Mouse (Mus musculus): ENCODE data around the gene Tlcd1. TPM values are rescaled to one million over a fixed set of nuclear protein-coding genes. Genes with fewer than 3 reads are reported as not detected.
A peak's percentile ranks its signal among the peaks of the same experiment; 100 is the strongest.

Gene Tlcd1
- total and polyA plus RNA-seq, 3 experiments, result 40.4 to 319 (median 61.5) TPM

GRCm38 (mm10) chr11:78205361-78206206 lies 29.1 kb downstream of the Tlcd1 start:
- no peak for DNase-seq

- no peak for DNase-seq
These were observed 30.7 kb downstream of the Tlcd1 start for GRCm38 (mm10) chr11:78207190-78207589.

- peak; percentile 68 for DNase-seq
These were observed 33.4 kb downstream of the Tlcd1 start for GRCm38 (mm10) chr11:78209886-78210285.

- peak; percentile 54 for DNase-seq
These were observed 34.1 kb downstream of the Tlcd1 start for GRCm38 (mm10) chr11:78210615-78211014.

GRCm38 (mm10) chr11:78211513-78211912 lies 35.0 kb downstream of the Tlcd1 start:
- DNase-seq, result no peak

- DNase-seq, result no peak
These were observed 36.7 kb downstream of the Tlcd1 start for GRCm38 (mm10) chr11:78213086-78213817.

GRCm38 (mm10) chr11:78215709-78216317 lies 39.3 kb downstream of the Tlcd1 start:
- DNase-seq, result no peak

GRCm38 (mm10) chr11:78223586-78223985 lies 47.1 kb downstream of the Tlcd1 start:
- DNase-seq, result no peak

Small RNAs within 50 kb of the gene (microRNA-seq; reads per million reads assigned to microRNA genes)
- 0.41 to 0.44 reads per million in 2 experiments for gene Mir7653

Other genes starting within 250 kb of the Tlcd1 start
- 1 to 10 TPM; 2.9 to 4.4 TPM for gene Sez6, start 245.9 kb upstream of the Tlcd1 start, total RNA-seq (2021)
- 1.5 and 2.0 TPM in 2 replicates for gene Sez6, start 245.9 kb upstream of the Tlcd1 start, polyA plus RNA-seq (2012; rRNA removed)
- gene Phf12, start 194.0 kb upstream of the Tlcd1 start, total RNA-seq (2021), result 10 to 100 TPM; 47.1 to 53.2 TPM
- gene Phf12, start 194.0 kb upstream of the Tlcd1 start, polyA plus RNA-seq (2012; rRNA removed), result 69.1 and 70.3 TPM in 2 replicates
- gene Dhrs13, start 144.4 kb upstream of the Tlcd1 start, total RNA-seq (2021), result 10 to 100 TPM in 1 of 2 experiments, 1 to 10 TPM in 1; 8.9 to 17.3 TPM
- 20.3 and 26.3 TPM in 2 replicates for gene Dhrs13, start 144.4 kb upstream of the Tlcd1 start, polyA plus RNA-seq (2012; rRNA removed)
- 10 to 100 TPM; 85.6 to 88.9 TPM for gene Flot2, start 138.8 kb upstream of the Tlcd1 start, total RNA-seq (2021)
- gene Flot2, start 138.8 kb upstream of the Tlcd1 start, polyA plus RNA-seq (2012; rRNA removed), result 144 and 179 TPM in 2 replicates
- 10 to 100 TPM; 30.1 to 35.0 TPM for gene Eral1, start 96.3 kb upstream of the Tlcd1 start, total RNA-seq (2021)
- gene Eral1, start 96.3 kb upstream of the Tlcd1 start, polyA plus RNA-seq (2012; rRNA removed), result 42.0 and 49.7 TPM in 2 replicates
- gene Fam222b, start 82.1 kb upstream of the Tlcd1 start, total RNA-seq (2021), result 10 to 100 TPM; 19.7 to 24.2 TPM
- 38.4 and 41.7 TPM in 2 replicates for gene Fam222b, start 82.1 kb upstream of the Tlcd1 start, polyA plus RNA-seq (2012; rRNA removed)
- 10 to 100 TPM; 29.8 to 31.2 TPM for gene Traf4, start 11.1 kb upstream of the Tlcd1 start, total RNA-seq (2021)
- gene Traf4, start 11.1 kb upstream of the Tlcd1 start, polyA plus RNA-seq (2012; rRNA removed), result 128 and 131 TPM in 2 replicates
- gene Nek8, start within 50 bp of the Tlcd1 start, total RNA-seq (2021), result 10 to 100 TPM in 1 of 2 experiments, 1 to 10 TPM in 1; 6.5 to 12.1 TPM
- 26.7 and 30.5 TPM in 2 replicates for gene Nek8, start within 50 bp of the Tlcd1 start, polyA plus RNA-seq (2012; rRNA removed)
- gene Rpl23a, start 6.9 kb downstream of the Tlcd1 start, total RNA-seq (2021), result 1,000 to 10,000 TPM; 1,792 to 2,242 TPM
- gene Rpl23a, start 6.9 kb downstream of the Tlcd1 start, polyA plus RNA-seq (2012; rRNA removed), result 21.4 and 29.1 TPM in 2 replicates
- gene Rab34, start 11.7 kb downstream of the Tlcd1 start, total RNA-seq (2021), result 10 to 100 TPM; 64.7 to 99.1 TPM
- 240 and 334 TPM in 2 replicates for gene Rab34, start 11.7 kb downstream of the Tlcd1 start, polyA plus RNA-seq (2012; rRNA removed)
- 10 to 100 TPM; 20.5 to 24.4 TPM for gene Proca1, start 16.7 kb downstream of the Tlcd1 start, total RNA-seq (2021)
- 1.2 and 1.6 TPM in 2 replicates for gene Proca1, start 16.7 kb downstream of the Tlcd1 start, polyA plus RNA-seq (2012; rRNA removed)
- 100 to 1,000 TPM; 104 to 111 TPM for gene Sdf2, start 69.0 kb downstream of the Tlcd1 start, total RNA-seq (2021)
- gene Sdf2, start 69.0 kb downstream of the Tlcd1 start, polyA plus RNA-seq (2012; rRNA removed), result 89.7 and 103 TPM in 2 replicates
- gene Supt6, start 69.3 kb downstream of the Tlcd1 start, total RNA-seq (2021), result 10 to 100 TPM; 57.5 to 76.7 TPM
- gene Supt6, start 69.3 kb downstream of the Tlcd1 start, polyA plus RNA-seq (2012; rRNA removed), result 23.2 and 31.3 TPM in 2 replicates
- gene 2610507B11Rik, start 85.0 kb downstream of the Tlcd1 start, total RNA-seq (2021), result 100 to 1,000 TPM; 165 to 168 TPM
- gene 2610507B11Rik, start 85.0 kb downstream of the Tlcd1 start, polyA plus RNA-seq (2012; rRNA removed), result 80.0 and 91.9 TPM in 2 replicates
- under 1 TPM in 1 of 2 experiments, not detected in 1; 0.61 TPM for gene BC030499, start 114.1 kb downstream of the Tlcd1 start, total RNA-seq (2021)
- gene BC030499, start 114.1 kb downstream of the Tlcd1 start, polyA plus RNA-seq (2012; rRNA removed), result 0.07 and 0.08 TPM in 2 replicates
- gene Spag5, start 124.8 kb downstream of the Tlcd1 start, total RNA-seq (2021), result 1 to 10 TPM; 3.0 to 4.1 TPM
- gene Spag5, start 124.8 kb downstream of the Tlcd1 start, polyA plus RNA-seq (2012; rRNA removed), result 1.9 and 3.6 TPM in 2 replicates
- 10 to 100 TPM; 25.1 to 28.0 TPM for gene Aldoc, start 146.3 kb downstream of the Tlcd1 start, total RNA-seq (2021)
- 15.7 and 26.0 TPM in 2 replicates for gene Aldoc, start 146.3 kb downstream of the Tlcd1 start, polyA plus RNA-seq (2012; rRNA removed)
- 10 to 100 TPM; 57.3 to 61.3 TPM for gene Pigs, start 151.7 kb downstream of the Tlcd1 start, total RNA-seq (2021)
- gene Pigs, start 151.7 kb downstream of the Tlcd1 start, polyA plus RNA-seq (2012; rRNA removed), result 161 and 184 TPM in 2 replicates
- 10 to 100 TPM; 35.3 to 44.1 TPM for gene Unc119, start 166.8 kb downstream of the Tlcd1 start, total RNA-seq (2021)
- 60.4 and 65.4 TPM in 2 replicates for gene Unc119, start 166.8 kb downstream of the Tlcd1 start, polyA plus RNA-seq (2012; rRNA removed)
- gene Foxn1, start 209.8 kb downstream of the Tlcd1 start, total RNA-seq (2021), result under 1 TPM; 0.29 to 0.41 TPM
- 0.27 and 0.35 TPM in 2 replicates for gene Foxn1, start 209.8 kb downstream of the Tlcd1 start, polyA plus RNA-seq (2012; rRNA removed)
- gene Slc13a2, start 245.5 kb downstream of the Tlcd1 start, total RNA-seq (2021), result not detected
- gene Slc13a2, start 245.5 kb downstream of the Tlcd1 start, polyA plus RNA-seq (2012; rRNA removed), result 0.20 and 0.22 TPM in 2 replicates